8 mouse cellular contexts compared by ENCODE assay signal in the genomic region with DNA sequence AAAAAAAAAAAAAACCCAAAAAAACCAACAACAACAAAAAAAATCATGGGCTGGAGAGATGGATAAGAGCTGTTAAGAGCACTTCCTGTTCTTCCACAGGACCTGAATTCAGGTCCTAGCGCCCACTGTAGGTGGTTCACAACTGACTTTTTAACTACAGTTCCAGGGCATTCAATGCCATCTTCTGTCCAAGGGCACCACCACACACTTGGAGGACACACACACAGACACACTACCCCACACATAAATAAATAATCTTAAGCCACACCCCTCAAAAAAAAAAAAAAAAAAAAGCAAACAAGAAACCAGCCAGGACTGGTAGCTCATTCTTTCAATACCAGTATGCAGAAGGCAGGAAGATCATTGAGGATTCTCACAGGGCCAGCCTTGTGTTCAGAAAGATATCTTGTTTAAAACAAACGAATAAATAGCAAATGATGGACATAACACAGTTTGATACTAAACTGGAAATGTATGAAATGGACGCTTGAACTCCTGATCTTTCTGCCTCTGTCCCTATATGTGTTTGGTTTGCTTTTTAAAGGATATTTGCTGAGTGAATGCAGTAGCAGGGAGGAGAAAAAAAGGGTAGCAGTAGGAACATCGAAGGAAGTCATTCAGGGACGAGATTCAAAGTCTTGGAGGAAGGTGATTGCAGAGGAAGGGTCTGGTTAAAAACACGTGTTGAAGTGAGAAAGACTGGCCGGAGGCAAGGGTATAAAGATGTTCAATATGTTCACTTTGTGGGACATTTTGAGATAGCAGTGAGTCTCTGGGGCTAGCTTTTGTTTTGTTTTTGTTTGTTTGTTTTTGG. TPM values are rescaled to one million over a fixed set of nuclear protein-coding genes. Genes with fewer than 3 reads are reported as not detected.
A peak's percentile ranks its signal among the peaks of the same experiment; 100 is the strongest.
DNase-seq lines count a peak whose midpoint lies in the region; ATAC-seq and TF ChIP-seq lines count a peak whose summit lies in the region.

No protein-coding gene starts in this region.

- no peak for TF ChIP-seq CTCF in ES-Bruce4 (IDR thresholded peaks at IDR 0.05; ENCODE audit: low read depth, low read length)

- H3K4me3 ChIP-seq in heart, embryonic 12.5 days: peak overlapping the region; percentile 91
- H3K4me3 ChIP-seq in ES-Bruce4 (ENCODE audit: low read depth, low read length): peak overlapping the region; percentile 98
- H3K4me3 ChIP-seq in limb, embryonic 14.5 days (replicated peaks; ENCODE audit: low read length): peak overlapping the region; percentile 63
- H3K4me3 ChIP-seq in stomach, embryonic 14.5 days (ENCODE audit: low read depth, low read length): peak overlapping the region; percentile 97

- H3K9ac ChIP-seq in heart, embryonic 12.5 days: peak overlapping the region; percentile 88
- peak overlapping the region; percentile 78 for H3K9ac ChIP-seq in ES-Bruce4 (ENCODE audit: low read depth, poor library complexity, severe bottlenecking)
- H3K9ac ChIP-seq in limb, embryonic 14.5 days (ENCODE audit: low read depth, low read length, severe bottlenecking): peak overlapping the region; percentile 84
- peak overlapping the region; percentile 49 for H3K9ac ChIP-seq in stomach, embryonic 14.5 days (replicated peaks; ENCODE audit: low read depth, low read length)

- no peak for TF ChIP-seq POLR2A in ES-Bruce4 (IDR thresholded peaks at IDR 0.05; ENCODE audit: insufficient read depth, low read length)
- TF ChIP-seq POLR2A in limb, embryonic 14.5 days (IDR thresholded peaks at IDR 0.05; ENCODE audit: borderline replicate concordance, extremely low read depth, insufficient read depth, insufficient read length): no peak

- H3K27ac ChIP-seq in heart, embryonic 12.5 days (ENCODE audit: poor library complexity, severe bottlenecking): peak overlapping the region; percentile 99
- H3K27ac ChIP-seq in ES-Bruce4 (ENCODE audit: insufficient read depth, low read length): peak overlapping the region; percentile 47
- H3K27ac ChIP-seq in limb, embryonic 14.5 days (replicated peaks; ENCODE audit: low read depth, low read length): peak overlapping the region; percentile 97
- H3K27ac ChIP-seq in stomach, embryonic 14.5 days (ENCODE audit: low read length): peak overlapping the region; percentile 97

- 18% methylated on average over 7 of the region's 7 CpGs for WGBS in heart, embryonic 12.5 days
- 20% methylated on average over 7 of the region's 7 CpGs for WGBS in limb, embryonic 14.5 days
- 24% methylated on average over 7 of the region's 7 CpGs for WGBS in stomach, embryonic 14.5 days

- no peaks in the 10 kb centered on the region for H3K36me3 ChIP-seq in heart, embryonic 12.5 days
- H3K36me3 ChIP-seq in ES-Bruce4 (ENCODE audit: control insufficient read depth, insufficient read depth, low read length, poor library complexity, severe bottlenecking): no peaks in the 10 kb centered on the region
- no peaks in the 10 kb centered on the region for H3K36me3 ChIP-seq in limb, embryonic 14.5 days (ENCODE audit: control insufficient read depth, insufficient read depth, low read length)
- no peaks in the 10 kb centered on the region for H3K36me3 ChIP-seq in stomach, embryonic 14.5 days (ENCODE audit: control insufficient read depth, insufficient read depth, low read length)

- TF ChIP-seq EP300 in ES-Bruce4 (IDR thresholded peaks at IDR 0.05; ENCODE audit: insufficient read depth, low read depth, low read length): no peak

- no peak for ATAC-seq in heart, embryonic 12.5 days (ENCODE audit: insufficient number of reproducible peaks, low FRiP score)
- peak; percentile 50 for ATAC-seq in erythroblast, adult 5-6 weeks (replicated peaks; ENCODE audit: low FRiP score, poor library complexity, severe bottlenecking)
- no peak for ATAC-seq in limb, embryonic 14.5 days (ENCODE audit: low FRiP score, low read depth)
- ATAC-seq in stomach, embryonic 14.5 days (ENCODE audit: insufficient number of reproducible peaks, insufficient read depth, low FRiP score, low read depth): no peak

- no peaks in the 10 kb centered on the region for H3K27me3 ChIP-seq in heart, embryonic 12.5 days (replicated peaks)
- no peaks in the 10 kb centered on the region for H3K27me3 ChIP-seq in ES-Bruce4 (ENCODE audit: control insufficient read depth, insufficient read depth, low read length, poor library complexity, severe bottlenecking)
- H3K27me3 ChIP-seq in limb, embryonic 14.5 days (ENCODE audit: control insufficient read depth, insufficient read depth, low read length): no peaks in the 10 kb centered on the region
- no peaks in the 10 kb centered on the region for H3K27me3 ChIP-seq in stomach, embryonic 14.5 days (ENCODE audit: control insufficient read depth, insufficient read depth, low read length)

- H3K4me2 ChIP-seq in heart, embryonic 12.5 days: peak overlapping the region; percentile 80
- H3K4me2 ChIP-seq in limb, embryonic 14.5 days (replicated peaks; ENCODE audit: low read depth, low read length, severe bottlenecking): peak overlapping the region; percentile 51
- H3K4me2 ChIP-seq in stomach, embryonic 14.5 days (replicated peaks; ENCODE audit: low read depth, low read length): peak overlapping the region; percentile 55

- peaks cover 18% of the 10 kb centered on the region for H3K4me1 ChIP-seq in heart, embryonic 12.5 days (replicated peaks)
- H3K4me1 ChIP-seq in ES-Bruce4 (ENCODE audit: control insufficient read depth, insufficient read depth, low read length): no peaks in the 10 kb centered on the region
- peaks cover 8% of the 10 kb centered on the region for H3K4me1 ChIP-seq in limb, embryonic 14.5 days (ENCODE audit: control insufficient read depth, insufficient read depth, low read length)
- H3K4me1 ChIP-seq in stomach, embryonic 14.5 days (ENCODE audit: control insufficient read depth, insufficient read depth, low read length): peaks cover 11% of the 10 kb centered on the region; the same call in 1 of the 2 replicates

- DNase-seq in heart, adult 18-20 months: no peak
- DNase-seq in limb, embryonic 14.5 days (ENCODE audit: low spot score): no peak
- no peak for DNase-seq in cerebellum, adult 9-11 months
- no peak for DNase-seq in retina, postnatal 1 day

- no peaks in the 10 kb centered on the region for H3K9me3 ChIP-seq in heart, embryonic 12.5 days (replicated peaks)
- no peaks in the 10 kb centered on the region for H3K9me3 ChIP-seq in ES-Bruce4 (replicated peaks; ENCODE audit: control insufficient read depth, insufficient read depth, low read length, poor library complexity, severe bottlenecking)
- H3K9me3 ChIP-seq in limb, embryonic 14.5 days (ENCODE audit: control insufficient read depth, low read length): no peaks in the 10 kb centered on the region
- H3K9me3 ChIP-seq in stomach, embryonic 14.5 days (ENCODE audit: control insufficient read depth, low read depth, low read length): no peaks in the 10 kb centered on the region

RNA-seq across cellular contexts. Expression of a gene that starts 1.1 kb away (rescaled TPM):
- 53.6 and 57.7 TPM in 2 replicates for polyA plus RNA-seq in heart, embryonic 12.5 days (2016; fragmentation: Nextera tagmentation; extraction: Ambion mirVana)
- under 1 TPM; 0.40 to 0.49 TPM for total RNA-seq in heart, adult 18-20 months (2021)
- polyA plus RNA-seq in ES-Bruce4 (2011; ENCODE audit: insufficient read depth, insufficient read length, low read depth, missing spikeins): 130 and 146 TPM in 2 replicates
- 65.3 and 69.0 TPM in 2 replicates for total RNA-seq in erythroblast, adult 5-6 weeks (2015; ENCODE audit: low replicate concordance)
- 103 and 108 TPM in 2 replicates for total RNA-seq in erythroblast, adult 5-6 weeks (2017; ENCODE audit: low replicate concordance)
- 39.8 and 46.7 TPM in 2 replicates for polyA plus RNA-seq in limb, embryonic 14.5 days (2012; rRNA removed)
- 47.1 and 51.3 TPM in 2 replicates for polyA plus RNA-seq in limb, embryonic 14.5 days (2014; fragmentation: Nextera tagmentation; extraction: Ambion mirVana)
- 63.7 and 69.7 TPM in 2 replicates for polyA plus RNA-seq in stomach, embryonic 14.5 days (2014; fragmentation: Nextera tagmentation; extraction: Ambion mirVana)

RNA-seq across cellular contexts. Expression of a gene that starts 37.5 kb away (rescaled TPM):
- 62.0 and 62.7 TPM in 2 replicates for polyA plus RNA-seq in heart, embryonic 12.5 days (2016; fragmentation: Nextera tagmentation; extraction: Ambion mirVana)
- 10 to 100 TPM; 59.2 to 97.0 TPM for total RNA-seq in heart, adult 18-20 months (2021)
- 137 and 147 TPM in 2 replicates for polyA plus RNA-seq in ES-Bruce4 (2011; ENCODE audit: insufficient read depth, insufficient read length, low read depth, missing spikeins)
- total RNA-seq in erythroblast, adult 5-6 weeks (2015; ENCODE audit: low replicate concordance): 16.9 and 17.3 TPM in 2 replicates
- 12.3 and 13.5 TPM in 2 replicates for total RNA-seq in erythroblast, adult 5-6 weeks (2017; ENCODE audit: low replicate concordance)
- 22.5 and 23.3 TPM in 2 replicates for polyA plus RNA-seq in limb, embryonic 14.5 days (2012; rRNA removed)
- polyA plus RNA-seq in limb, embryonic 14.5 days (2014; fragmentation: Nextera tagmentation; extraction: Ambion mirVana): 49.9 and 50.2 TPM in 2 replicates
- polyA plus RNA-seq in stomach, embryonic 14.5 days (2014; fragmentation: Nextera tagmentation; extraction: Ambion mirVana): 49.0 and 55.7 TPM in 2 replicates

RNA-seq across cellular contexts. Expression of a gene that starts 59.5 kb away (rescaled TPM):
- polyA plus RNA-seq in heart, embryonic 12.5 days (2016; fragmentation: Nextera tagmentation; extraction: Ambion mirVana): 13.4 and 14.0 TPM in 2 replicates
- total RNA-seq in heart, adult 18-20 months (2021): 1 to 10 TPM; 1.8 to 2.4 TPM
- polyA plus RNA-seq in ES-Bruce4 (2011; ENCODE audit: insufficient read depth, insufficient read length, low read depth, missing spikeins): 8.2 and 9.0 TPM in 2 replicates
- 25.1 and 27.3 TPM in 2 replicates for total RNA-seq in erythroblast, adult 5-6 weeks (2015; ENCODE audit: low replicate concordance)
- 5.1 and 6.0 TPM in 2 replicates for total RNA-seq in erythroblast, adult 5-6 weeks (2017; ENCODE audit: low replicate concordance)
- 4.5 and 5.2 TPM in 2 replicates for polyA plus RNA-seq in limb, embryonic 14.5 days (2012; rRNA removed)
- polyA plus RNA-seq in limb, embryonic 14.5 days (2014; fragmentation: Nextera tagmentation; extraction: Ambion mirVana): 7.7 and 8.0 TPM in 2 replicates
- 8.2 and 12.3 TPM in 2 replicates for polyA plus RNA-seq in stomach, embryonic 14.5 days (2014; fragmentation: Nextera tagmentation; extraction: Ambion mirVana)

Comparison
In these comparisons a context has a peak if more than half of its experiments do, and no peak if none do; other contexts are left out.
1. H3K27ac ChIP-seq: peak in every context shown above with its lines; median percentile 99 in heart, embryonic 12.5 days; 97 in limb, embryonic 14.5 days; 97 in stomach, embryonic 14.5 days; 47 in ES-Bruce4.